Mouse (Mus musculus) stomach, postnatal 0 days (tissue): ENCODE measurements around the gene Polm.

Source experiments
- CTCF ChIP-seq: IDR thresholded peaks from 2 replicates; pipeline ENCODE4 v1.5.1; 2016; ENCODE audit warnings: antibody characterized with exemption, low read depth, mild to moderate bottlenecking, moderate library complexity
- EP300 ChIP-seq: optimal IDR thresholded peaks from 2 replicates; pipeline ENCODE3; 2016; ENCODE audit warnings: antibody characterized with exemption

- TF ChIP-seq EP300 = no peak
- no peak for TF ChIP-seq CTCF
Measured at GRCm38 (mm10) chr11:5804174-5804573, 33.6 kb downstream of the Polm start.
